Mouse (Mus musculus) cerebellum, postnatal 10 days (tissue): ENCODE data around the gene Ryr1.
A peak's percentile ranks its signal among the peaks of the same experiment; 100 is the strongest.
"Not testable (repeated sequence)": the region's sequence is repeated elsewhere in the genome, so short reads cannot be mapped to it uniquely, and the experiment has no call there.

Source experiments
- DNase-seq, 2 experiments: peaks; one replicate each; pipeline ENCODE4 v3.0.0; 2021; ENCODE audit warnings: mixed read lengths in 2 of 2

Gene Ryr1

GRCm38 (mm10) chr7:29144006-29144405 lies 19.0 kb upstream of the Ryr1 start:
- no peak for DNase-seq

- DNase-seq: no peak
These were observed 16.4 kb upstream of the Ryr1 start for GRCm38 (mm10) chr7:29141416-29141815.

- DNase-seq: not testable (repeated sequence)
These were observed 14.3 kb upstream of the Ryr1 start for GRCm38 (mm10) chr7:29139237-29139636.

GRCm38 (mm10) chr7:29137429-29137828 lies 12.4 kb upstream of the Ryr1 start:
- no peak for DNase-seq

- peak; percentile 30 to 39 for DNase-seq
These were observed 9.9 kb upstream of the Ryr1 start, which contains the start of gene Rasgrp4 for GRCm38 (mm10) chr7:29134693-29135386. TSS of gene Rasgrp4 (plus strand) at chr7:29134851.

GRCm38 (mm10) chr7:29134230-29134629 lies 9.3 kb upstream of the Ryr1 start:
- DNase-seq: no peak

- DNase-seq: peak in 1 of 2 experiments; percentile 23
These were observed 3.7 kb upstream of the Ryr1 start for GRCm38 (mm10) chr7:29128725-29129124.

- peak; percentile 33 to 36 for DNase-seq
These were observed 1.4 kb upstream of the Ryr1 start for GRCm38 (mm10) chr7:29126173-29126915.

GRCm38 (mm10) chr7:29123531-29124358 lies 1.2 kb downstream of the Ryr1 start:
- no peak for DNase-seq

GRCm38 (mm10) chr7:29122821-29123220 lies 2.2 kb downstream of the Ryr1 start:
- DNase-seq: no peak

- no peak for DNase-seq
These were observed 5.5 kb downstream of the Ryr1 start for GRCm38 (mm10) chr7:29119526-29119925.

- DNase-seq: no peak
These were observed 6.7 kb downstream of the Ryr1 start for GRCm38 (mm10) chr7:29118142-29118851.

- peak; percentile 72 to 82 for DNase-seq
These were observed 15.7 kb downstream of the Ryr1 start for GRCm38 (mm10) chr7:29108992-29109955.

- no peak for DNase-seq
These were observed 23.5 kb downstream of the Ryr1 start for GRCm38 (mm10) chr7:29101286-29102017.

- DNase-seq: no peak
These were observed 27.8 kb downstream of the Ryr1 start for GRCm38 (mm10) chr7:29097131-29097530.

- DNase-seq: no peak
These were observed 36.2 kb downstream of the Ryr1 start for GRCm38 (mm10) chr7:29088817-29089216.

- no peak for DNase-seq
These were observed 38.1 kb downstream of the Ryr1 start for GRCm38 (mm10) chr7:29086902-29087301.

GRCm38 (mm10) chr7:29085981-29086380 lies 39.0 kb downstream of the Ryr1 start:
- DNase-seq: no peak

GRCm38 (mm10) chr7:29084411-29084810 lies 40.6 kb downstream of the Ryr1 start:
- no peak for DNase-seq

GRCm38 (mm10) chr7:29079419-29079950 lies 45.5 kb downstream of the Ryr1 start:
- no peak for DNase-seq
